Mouse (Mus musculus) cortical plate, adult 2 months (tissue): ENCODE data around the gene Lamp1. TPM values are rescaled to one million over a fixed set of nuclear protein-coding genes. Genes with fewer than 3 reads are reported as not detected.

Source experiments
- H3K27ac ChIP-seq: fragments of 200-500 bp; 2 replicates; pipeline ENCODE4 v1.5.1; 2012; ENCODE audit warnings: low read length, control low read depth, inconsistent platforms; ENCODE audit not compliant: insufficient read depth
- H3K4me1 ChIP-seq: fragments of 200-500 bp; 2 replicates; pipeline ENCODE4 v1.6.1; 2011; ENCODE audit warnings: low read length; ENCODE audit not compliant: control insufficient read depth, insufficient read depth
- H3K4me3 ChIP-seq: fragments of 200-500 bp; 2 replicates; pipeline ENCODE4 v1.5.1; 2011; ENCODE audit warnings: mild to moderate bottlenecking, low read length, control low read depth; ENCODE audit not compliant: insufficient read depth
- CTCF ChIP-seq: fragments of 200-500 bp; IDR thresholded peaks from 2 replicates; pipeline ENCODE4 v1.5.1; 2011; ENCODE audit warnings: mild to moderate bottlenecking, control low read depth, low read length; ENCODE audit not compliant: insufficient read depth; ENCODE audit errors: extremely low read depth
- POLR2A ChIP-seq: fragments of 200-500 bp; IDR thresholded peaks from 2 replicates; pipeline ENCODE4 v1.6.1; 2011; ENCODE audit warnings: mild to moderate bottlenecking, low read length, control low read depth; ENCODE audit not compliant: insufficient read depth; ENCODE audit errors: extremely low read depth
- polyA plus RNA-seq: library from polyadenylated mRNA; depleted of rRNA; stranded (reverse); fragments of >200 nt; gene quantifications from 2 replicates; pipeline ENCODE4 v1.2.3, GENCODE M21; 2012

Lamp1 gene
- polyA plus RNA-seq, 1 experiment = 453 TPM

- Histone ChIP-seq H3K4me1 (peaks cover 3% of the 10 kb centered on the region; the same call in 1 of the 2 replicates), H3K27ac (no peak overlapping the region), H3K4me3 (no peak overlapping the region)
- no peak for TF ChIP-seq POLR2A
Measured at GRCm38 (mm10) chr8:13205311-13205710, 46.4 kb downstream of the Lamp1 start.

GRCm38 (mm10) chr8:13206290-13206689 lies 47.3 kb downstream of the Lamp1 start:
- no peak for TF ChIP-seq CTCF
- TF ChIP-seq POLR2A = no peak
- Histone ChIP-seq H3K4me1 (peaks cover 2% of the 10 kb centered on the region; the same call in 1 of the 2 replicates), H3K27ac (no peak overlapping the region), H3K4me3 (no peak overlapping the region)

GRCm38 (mm10) chr8:13208627-13209355 lies 49.8 kb downstream of the Lamp1 start:
- Histone ChIP-seq H3K4me1 (peaks cover 3% of the 10 kb centered on the region; the same call in 1 of the 2 replicates), H3K4me3 (no peak overlapping the region), H3K27ac (no peak overlapping the region)
- no peak for TF ChIP-seq POLR2A
- TF ChIP-seq CTCF = peak; percentile 41

GRCm38 (mm10) chr8:13209770-13210169 lies 50.8 kb downstream of the Lamp1 start:
- no peak overlapping the region for H3K4me3 ChIP-seq
- peaks cover 3% of the 10 kb centered on the region; the same call in 1 of the 2 replicates for H3K4me1 ChIP-seq
- TF ChIP-seq POLR2A (no peak), CTCF (no peak)
- no peak overlapping the region for H3K27ac ChIP-seq

GRCm38 (mm10) chr8:13213479-13214268 lies 54.7 kb downstream of the Lamp1 start:
- TF ChIP-seq POLR2A (no peak), CTCF (peak; percentile 80)
- no peak overlapping the region for H3K4me3 ChIP-seq
- no peak overlapping the region for H3K27ac ChIP-seq
- H3K4me1 ChIP-seq = peaks cover 2% of the 10 kb centered on the region; the same call in 1 of the 2 replicates

- peaks cover 1% of the 10 kb centered on the region; the same call in 1 of the 2 replicates for H3K4me1 ChIP-seq
- TF ChIP-seq CTCF (no peak), POLR2A (no peak)
- no peak overlapping the region for H3K27ac ChIP-seq
- H3K4me3 ChIP-seq = no peak overlapping the region
Measured at GRCm38 (mm10) chr8:13216386-13216785, 57.4 kb downstream of the Lamp1 start.

- no peak for TF ChIP-seq CTCF
- TF ChIP-seq POLR2A = no peak
- Histone ChIP-seq H3K27ac (no peak overlapping the region), H3K4me1 (peaks cover 1% of the 10 kb centered on the region; the same call in 1 of the 2 replicates), H3K4me3 (no peak overlapping the region)
Measured at GRCm38 (mm10) chr8:13217093-13217492, 58.1 kb downstream of the Lamp1 start.

- TF ChIP-seq CTCF = no peak
- no peak for TF ChIP-seq POLR2A
- Histone ChIP-seq H3K4me3 (no peak overlapping the region), H3K27ac (no peak overlapping the region), H3K4me1 (peaks cover 1% of the 10 kb centered on the region; the same call in 1 of the 2 replicates)
Measured at GRCm38 (mm10) chr8:13217986-13218385, 59.0 kb downstream of the Lamp1 start.

GRCm38 (mm10) chr8:13218441-13218840 lies 59.5 kb downstream of the Lamp1 start:
- TF ChIP-seq CTCF (no peak), POLR2A (no peak)

More at GRCm38 (mm10) chr8:13218441-13218840, 59.5 kb downstream of the Lamp1 start:
- H3K4me1 ChIP-seq = no peaks in the 10 kb centered on the region
- H3K4me3 ChIP-seq = no peak overlapping the region
- no peak overlapping the region for H3K27ac ChIP-seq
